In the genomic region with DNA sequence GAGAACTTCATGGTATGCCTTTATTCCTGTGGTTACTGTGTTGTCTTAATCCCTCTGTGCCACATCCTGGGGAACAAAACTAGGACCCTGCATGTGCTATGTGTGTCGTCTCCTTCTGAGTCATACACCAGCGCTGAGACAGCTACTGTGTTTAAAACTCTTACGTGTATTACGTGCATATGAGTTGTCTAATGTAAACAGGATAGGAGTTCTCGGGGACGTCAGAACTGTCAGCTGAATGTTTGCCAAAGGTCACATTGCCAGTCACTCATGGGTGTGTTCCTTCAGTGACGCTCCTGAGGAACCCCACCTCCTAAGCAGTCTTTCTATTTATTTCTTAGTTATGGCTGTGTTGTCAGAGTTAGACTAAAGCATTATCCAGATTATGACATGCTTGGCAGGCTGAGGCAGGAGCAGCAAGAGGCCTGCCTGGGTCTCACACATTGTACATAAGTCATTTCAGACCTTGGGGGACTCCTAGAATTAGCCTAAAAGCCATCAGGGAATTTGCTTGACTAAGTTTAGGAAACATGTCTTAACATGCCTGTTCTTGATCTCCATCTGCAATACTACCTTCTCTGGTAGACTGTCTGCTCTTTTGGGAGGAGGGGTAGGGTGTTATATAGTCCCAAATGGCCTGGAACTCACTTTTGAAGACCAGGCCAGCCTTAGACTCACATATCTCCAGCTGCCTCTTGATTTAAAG, we compare ENCODE assay signal across 20 mouse cellular contexts. TPM values are rescaled to one million over a fixed set of nuclear protein-coding genes. Genes with fewer than 3 reads are reported as not detected.
DNase-seq lines count a peak whose midpoint lies in the region; ATAC-seq and TF ChIP-seq lines count a peak whose summit lies in the region.
"Had no signal": no experiment of that assay in that cellular context is flagged by ENCODE, and none has a peak within 500 bp of the region (broad histone marks: within the 10 kb centered on the region; RNA-seq: fewer than 3 reads in every experiment).

No protein-coding gene starts in this region.

- TF ChIP-seq CTCF in gastrocnemius, adult 2 months (IDR thresholded peaks at IDR 0.05): no peak

- no peak overlapping the region for H3K4me2 ChIP-seq in embryonic facial prominence, embryonic 15.5 days (replicated peaks)
- H3K4me2 ChIP-seq in lung, embryonic 16.5 days (ENCODE audit: low read depth, low read length): no peak overlapping the region
- no peak overlapping the region for H3K4me2 ChIP-seq in stomach, embryonic 15.5 days
- H3K4me2 ChIP-seq: embryonic facial prominence, embryonic 13.5 days; forebrain, embryonic 15.5 days; heart, embryonic 12.5 days; limb, embryonic 15.5 days had no signal

- no peaks in the 10 kb centered on the region for H3K4me1 ChIP-seq in embryonic facial prominence, embryonic 15.5 days
- H3K4me1 ChIP-seq in lung, embryonic 16.5 days (replicated peaks; ENCODE audit: control insufficient read depth, insufficient read depth, low read length): peaks cover 5% of the 10 kb centered on the region; the same call in 1 of the 2 replicates
- no peaks in the 10 kb centered on the region for H3K4me1 ChIP-seq in stomach, embryonic 15.5 days
- H3K4me1 ChIP-seq: embryonic facial prominence, embryonic 13.5 days; forebrain, embryonic 15.5 days; limb, embryonic 15.5 days had no signal

- no peaks in the 10 kb centered on the region for H3K9me3 ChIP-seq in embryonic facial prominence, embryonic 15.5 days (replicated peaks)
- no peaks in the 10 kb centered on the region for H3K9me3 ChIP-seq in lung, embryonic 16.5 days (ENCODE audit: control insufficient read depth, low read length)
- H3K9me3 ChIP-seq in stomach, embryonic 15.5 days: no peaks in the 10 kb centered on the region
- H3K9me3 ChIP-seq: embryonic facial prominence, embryonic 13.5 days; forebrain, embryonic 15.5 days; heart, embryonic 12.5 days; limb, embryonic 15.5 days; megakaryocyte, embryonic 14.5 days had no signal

- H3K9ac ChIP-seq in embryonic facial prominence, embryonic 15.5 days: no peak overlapping the region
- no peak overlapping the region for H3K9ac ChIP-seq in lung, embryonic 16.5 days (ENCODE audit: low read length)
- H3K9ac ChIP-seq in stomach, embryonic 15.5 days: no peak overlapping the region
- H3K9ac ChIP-seq: embryonic facial prominence, embryonic 13.5 days; forebrain, embryonic 15.5 days; heart, embryonic 12.5 days; limb, embryonic 15.5 days had no signal

- DNase-seq in gastrocnemius, adult 2 months: no peak
- no peak for DNase-seq in gastrocnemius, adult 18-20 months (ENCODE audit: low spot score)
- DNase-seq in cerebellum, postnatal 10 days: no peak
- DNase-seq in spleen, adult 18-20 months: no peak
- DNase-seq in layer of hippocampus, postnatal 25 days (ENCODE audit: extremely low spot score in 1 of 2, low spot score in 1 of 2): no peak
- DNase-seq: adrenal gland, postnatal 25 days; cerebellum, postnatal 36 days; gastrocnemius, postnatal 10 days; heart, postnatal 4 days; kidney, postnatal 36 days had no signal

- H3K27ac ChIP-seq in gastrocnemius, adult 2 months: peak overlapping the region; percentile 28; the same call in 1 of the 2 replicates
- peak overlapping the region; percentile 4; the same call in 1 of the 2 replicates for H3K27ac ChIP-seq in embryonic facial prominence, embryonic 15.5 days (replicated peaks)
- peak overlapping the region; percentile 54 for H3K27ac ChIP-seq in lung, embryonic 16.5 days (ENCODE audit: low read length)
- H3K27ac ChIP-seq in stomach, embryonic 15.5 days: peak overlapping the region; percentile 32; the same call in 1 of the 2 replicates
- H3K27ac ChIP-seq: embryonic facial prominence, embryonic 13.5 days; forebrain, embryonic 15.5 days; left cerebral cortex, adult 2 months; limb, embryonic 15.5 days had no signal

- WGBS in embryonic facial prominence, embryonic 15.5 days: 73% methylated on average over 7 of the region's 7 CpGs
- WGBS in lung, embryonic 16.5 days: 16% methylated on average over 7 of the region's 7 CpGs
- 43% methylated on average over 7 of the region's 7 CpGs for WGBS in stomach, embryonic 15.5 days

- H3K4me3 ChIP-seq in gastrocnemius, adult 2 months: no peak overlapping the region
- no peak overlapping the region for H3K4me3 ChIP-seq in embryonic facial prominence, embryonic 15.5 days (replicated peaks)
- H3K4me3 ChIP-seq in lung, embryonic 16.5 days (ENCODE audit: low read length): no peak overlapping the region
- H3K4me3 ChIP-seq in stomach, embryonic 15.5 days (replicated peaks): no peak overlapping the region
- H3K4me3 ChIP-seq: embryonic facial prominence, embryonic 13.5 days; forebrain, embryonic 15.5 days; heart, embryonic 12.5 days; left cerebral cortex, adult 2 months; limb, embryonic 15.5 days; megakaryocyte, embryonic 14.5 days had no signal

- H3K27me3 ChIP-seq in embryonic facial prominence, embryonic 15.5 days: no peaks in the 10 kb centered on the region
- H3K27me3 ChIP-seq in lung, embryonic 16.5 days (ENCODE audit: control insufficient read depth, insufficient read depth, low read depth, low read length): no peaks in the 10 kb centered on the region
- no peaks in the 10 kb centered on the region for H3K27me3 ChIP-seq in stomach, embryonic 15.5 days (replicated peaks)
- H3K27me3 ChIP-seq: embryonic facial prominence, embryonic 13.5 days; forebrain, embryonic 15.5 days; heart, embryonic 12.5 days; limb, embryonic 15.5 days; megakaryocyte, embryonic 14.5 days had no signal

- no peak for ATAC-seq in embryonic facial prominence, embryonic 15.5 days (ENCODE audit: insufficient number of reproducible peaks, low FRiP score, low TSS enrichment, low read depth)
- peak; percentile 72 for ATAC-seq in lung, embryonic 16.5 days (ENCODE audit: low read depth)
- peak; percentile 65; the same call in 1 of the 2 replicates for ATAC-seq in stomach, embryonic 15.5 days (ENCODE audit: insufficient read depth, low FRiP score, low read depth)
- ATAC-seq: forebrain, embryonic 15.5 days; inflammation-experienced regulatory T-cells, adult 6 months had no signal

- intact Hi-C loops in gastrocnemius, adult 2 months (cut with DNase I): no loop called here

- H3K36me3 ChIP-seq in embryonic facial prominence, embryonic 15.5 days: peaks cover 84% of the 10 kb centered on the region
- peaks cover 30% of the 10 kb centered on the region for H3K36me3 ChIP-seq in lung, embryonic 16.5 days (ENCODE audit: control insufficient read depth, insufficient read depth, low read length)
- H3K36me3 ChIP-seq in stomach, embryonic 15.5 days: peaks cover 64% of the 10 kb centered on the region

RNA-seq across cellular contexts. Expression of a gene that starts 26.7 kb away (rescaled TPM):
- total RNA-seq in gastrocnemius, adult 2 months (2021): 10 to 100 TPM; 31.0 to 35.8 TPM
- total RNA-seq in gastrocnemius, adult 18-20 months (2021): 10 to 100 TPM; 32.3 to 32.7 TPM
- polyA plus RNA-seq in embryonic facial prominence, embryonic 15.5 days (2015; fragmentation: Nextera tagmentation; extraction: Ambion mirVana): 19.0 and 20.4 TPM in 2 replicates
- polyA plus RNA-seq in lung, embryonic 16.5 days (2015; fragmentation: Nextera tagmentation; extraction: Ambion mirVana): 24.1 and 24.5 TPM in 2 replicates
- 24.8 and 27.8 TPM in 2 replicates for polyA plus RNA-seq in stomach, embryonic 15.5 days (2015; fragmentation: Nextera tagmentation; extraction: Ambion mirVana)
- 10 to 100 TPM; 50.0 to 51.7 TPM for total RNA-seq in layer of hippocampus, postnatal 25 days (2021)

RNA-seq across cellular contexts. Expression of a gene that starts 35.2 kb away (rescaled TPM):
- total RNA-seq in gastrocnemius, adult 2 months (2021): not detected
- total RNA-seq in gastrocnemius, adult 18-20 months (2021): not detected
- polyA plus RNA-seq in embryonic facial prominence, embryonic 15.5 days (2015; fragmentation: Nextera tagmentation; extraction: Ambion mirVana): 0.28 and 0.75 TPM in 2 replicates
- 0.28 and 0.38 TPM in 2 replicates for polyA plus RNA-seq in lung, embryonic 16.5 days (2015; fragmentation: Nextera tagmentation; extraction: Ambion mirVana)
- polyA plus RNA-seq in stomach, embryonic 15.5 days (2015; fragmentation: Nextera tagmentation; extraction: Ambion mirVana): 0.40 and 0.43 TPM in 2 replicates
- total RNA-seq in layer of hippocampus, postnatal 25 days (2021): not detected
- total RNA-seq: heart, postnatal 4 days; left cerebral cortex, adult 2 months had no signal
- polyA plus RNA-seq: forebrain, embryonic 15.5 days had no signal

Comparison
In these comparisons a context has a peak if more than half of its experiments do, and no peak if none do; other contexts are left out.
1. H3K27ac ChIP-seq: peak in every context shown above with its lines; median percentile 54 in lung, embryonic 16.5 days; 32 in stomach, embryonic 15.5 days; 28 in gastrocnemius, adult 2 months; 4 in embryonic facial prominence, embryonic 15.5 days.